Mouse (Mus musculus) naive thymus-derived CD4-positive, alpha-beta T cell, adult 5 months (primary cell): ENCODE results near the gene Lrfn1. TPM values are rescaled to one million over a fixed set of nuclear protein-coding genes. Genes with fewer than 3 reads are reported as not detected.

Source experiments
- polyA plus RNA-seq: library from polyadenylated mRNA; unstranded; fragments of 100-300 nt; shearing (Covaris generic); gene quantifications from one replicate; pipeline ENCODE4 v1.2.1, GENCODE M21; 2017

Gene Lrfn1
- 2.3 TPM for polyA plus RNA-seq

GRCm38 (mm10) chr7:28451531-28452360, at the start of gene Lrfn1:
Lrfn1 (plus strand) TSS chr7:28451980.

GRCm38 (mm10) chr7:28436932-28437570, 14.7 kb upstream of the Lrfn1 start, which contains the start of gene Gmfg:
Gmfg (plus strand) TSS chr7:28437447.

GRCm38 (mm10) chr7:28510405-28510974, 58.7 kb downstream of the Lrfn1 start, which contains the start of gene Ifnl2:
Ifnl2 (minus strand) TSS chr7:28510455.

Other genes with a start within 250 kb of the Lrfn1 start
- gene Eid2, start 184.1 kb upstream of the Lrfn1 start, polyA plus RNA-seq: 6.6 TPM
- gene Eid2b, start 174.2 kb upstream of the Lrfn1 start, polyA plus RNA-seq: 3.7 TPM
- not detected for gene Selenov, start 160.8 kb upstream of the Lrfn1 start, polyA plus RNA-seq
- gene Dll3, start 149.7 kb upstream of the Lrfn1 start, polyA plus RNA-seq: not detected
- gene Timm50, start 139.9 kb upstream of the Lrfn1 start, polyA plus RNA-seq: 55.8 TPM
- gene Supt5, start 113.2 kb upstream of the Lrfn1 start, polyA plus RNA-seq: 213 TPM
- 983 TPM for gene Rps16, start 101.3 kb upstream of the Lrfn1 start, polyA plus RNA-seq
- gene Plekhg2, start 79.4 kb upstream of the Lrfn1 start, polyA plus RNA-seq: 48.9 TPM
- 189 TPM for gene Zfp36, start 71.7 kb upstream of the Lrfn1 start, polyA plus RNA-seq
- gene Med29, start 59.3 kb upstream of the Lrfn1 start, polyA plus RNA-seq: 23.0 TPM
- gene Paf1, start 59.0 kb upstream of the Lrfn1 start, polyA plus RNA-seq: 170 TPM
- 436 TPM for gene Gmfg, start 14.5 kb upstream of the Lrfn1 start, polyA plus RNA-seq
- not detected for gene Ifnl2, start 58.5 kb downstream of the Lrfn1 start, polyA plus RNA-seq
- not detected for gene Ifnl3, start 70.9 kb downstream of the Lrfn1 start, polyA plus RNA-seq
- gene Sycn, start 88.9 kb downstream of the Lrfn1 start, polyA plus RNA-seq: not detected
- not detected for gene Nccrp1, start 95.3 kb downstream of the Lrfn1 start, polyA plus RNA-seq
- gene Samd4b, start 146.2 kb downstream of the Lrfn1 start, polyA plus RNA-seq: 48.1 TPM
- 6.2 TPM for gene Pak4, start 146.2 kb downstream of the Lrfn1 start, polyA plus RNA-seq
- gene Acp7, start 179.4 kb downstream of the Lrfn1 start, polyA plus RNA-seq: not detected
- 1.0 TPM for gene Fbxo27, start 240.9 kb downstream of the Lrfn1 start, polyA plus RNA-seq